Mouse (Mus musculus): Measurements from ENCODE around the gene Oxgr1.

Oxgr1 gene

GRCm38 (mm10) chr14:119980698-119981235 lies 61.5 kb downstream of the Oxgr1 start:
- no peak for DNase-seq
